Mouse (Mus musculus): ENCODE measurements around the gene Umad1. TPM values are rescaled to one million over a fixed set of nuclear protein-coding genes. Genes with fewer than 3 reads are reported as not detected.
"Not testable (repeated sequence)": the region's sequence is repeated elsewhere in the genome, so short reads cannot be mapped to it uniquely, and the experiment has no call there.

Gene Umad1
- polyA plus RNA-seq, 1 experiment from 2014 or later: 15.4 TPM

GRCm38 (mm10) chr6:8285401-8285960 is 26.4 kb downstream of the Umad1 start:
- H3K4me1 ChIP-seq: no peaks in the 10 kb centered on the region
- H3K27ac ChIP-seq (replicated peaks): no peak overlapping the region
- no peaks in the 10 kb centered on the region for H3K36me3 ChIP-seq (replicated peaks)
- H3K9me3 ChIP-seq: no peaks in the 10 kb centered on the region
- no peak for DNase-seq (ENCODE audit: low spot score)
- no peak overlapping the region for H3K4me3 ChIP-seq
- 83% methylated on average over 3 of the region's 3 CpGs for WGBS
- H3K27me3 ChIP-seq (replicated peaks; ENCODE audit: low read depth, poor library complexity, severe bottlenecking): no peaks in the 10 kb centered on the region

- no peaks in the 10 kb centered on the region for H3K36me3 ChIP-seq (replicated peaks)
- WGBS: 94% methylated on average over 3 of the region's 3 CpGs
- H3K4me1 ChIP-seq: no peaks in the 10 kb centered on the region
- H3K27ac ChIP-seq (replicated peaks): no peak overlapping the region
- no peak overlapping the region for H3K4me3 ChIP-seq
- no peak for DNase-seq (ENCODE audit: low spot score)
- no peaks in the 10 kb centered on the region for H3K27me3 ChIP-seq (replicated peaks; ENCODE audit: low read depth, poor library complexity, severe bottlenecking)
- no peaks in the 10 kb centered on the region for H3K9me3 ChIP-seq
Observed at GRCm38 (mm10) chr6:8286146-8286545, 27.1 kb downstream of the Umad1 start.

- Histone ChIP-seq H3K4me1 (peaks cover 1% of the 10 kb centered on the region; the same call in 1 of the 2 replicates), H3K27me3 (replicated peaks; ENCODE audit: low read depth, poor library complexity, severe bottlenecking) (no peaks in the 10 kb centered on the region), H3K36me3 (replicated peaks) (no peaks in the 10 kb centered on the region), H3K27ac (replicated peaks) (no peak overlapping the region), H3K4me3 (no peak overlapping the region), H3K9me3 (no peaks in the 10 kb centered on the region)
- DNase-seq (ENCODE audit: low spot score): no peak
- WGBS: 92% methylated on average over 4 of the region's 4 CpGs
Observed at GRCm38 (mm10) chr6:8288755-8289580, 29.9 kb downstream of the Umad1 start.

- H3K27me3 ChIP-seq (replicated peaks; ENCODE audit: low read depth, poor library complexity, severe bottlenecking): no peaks in the 10 kb centered on the region
- no peak overlapping the region for H3K4me3 ChIP-seq
- 83% methylated on average over 4 of the region's 4 CpGs for WGBS
- no peak for DNase-seq (ENCODE audit: low spot score)
- H3K4me1 ChIP-seq: peaks cover 4% of the 10 kb centered on the region; the same call in 1 of the 2 replicates
- H3K27ac ChIP-seq (replicated peaks): no peak overlapping the region
- no peaks in the 10 kb centered on the region for H3K36me3 ChIP-seq (replicated peaks)
- H3K9me3 ChIP-seq: no peaks in the 10 kb centered on the region
Observed at GRCm38 (mm10) chr6:8294048-8294784, 35.1 kb downstream of the Umad1 start.

- no peak overlapping the region for H3K4me3 ChIP-seq
- 85% methylated on average over 6 of the region's 6 CpGs for WGBS
- no peaks in the 10 kb centered on the region for H3K27me3 ChIP-seq (replicated peaks; ENCODE audit: low read depth, poor library complexity, severe bottlenecking)
- no peaks in the 10 kb centered on the region for H3K4me1 ChIP-seq
- H3K9me3 ChIP-seq: no peaks in the 10 kb centered on the region; the same call in 1 of the 2 replicates
- no peak overlapping the region for H3K27ac ChIP-seq (replicated peaks)
- no peak for DNase-seq (ENCODE audit: low spot score)
- H3K36me3 ChIP-seq (replicated peaks): no peaks in the 10 kb centered on the region
Observed at GRCm38 (mm10) chr6:8299066-8299863, 40.2 kb downstream of the Umad1 start.

- Histone ChIP-seq H3K36me3 (replicated peaks) (no peaks in the 10 kb centered on the region), H3K4me3 (no peak overlapping the region), H3K9me3 (no peaks in the 10 kb centered on the region), H3K27me3 (replicated peaks; ENCODE audit: low read depth, poor library complexity, severe bottlenecking) (no peaks in the 10 kb centered on the region), H3K4me1 (no peaks in the 10 kb centered on the region), H3K27ac (replicated peaks) (no peak overlapping the region)
- WGBS: 90% methylated on average over 6 of the region's 6 CpGs
- no peak for DNase-seq (ENCODE audit: low spot score)
Observed at GRCm38 (mm10) chr6:8307878-8308775, 49.0 kb downstream of the Umad1 start.

- Histone ChIP-seq H3K27ac (replicated peaks) (no peak overlapping the region), H3K4me3 (no peak overlapping the region), H3K4me1 (no peaks in the 10 kb centered on the region), H3K9me3 (no peaks in the 10 kb centered on the region), H3K36me3 (replicated peaks) (no peaks in the 10 kb centered on the region), H3K27me3 (replicated peaks; ENCODE audit: low read depth, poor library complexity, severe bottlenecking) (no peaks in the 10 kb centered on the region)
- WGBS: 92% methylated on average over 2 of the region's 2 CpGs
- no peak for DNase-seq (ENCODE audit: low spot score)
Observed at GRCm38 (mm10) chr6:8312554-8312953, 53.5 kb downstream of the Umad1 start.

- no peak for DNase-seq (ENCODE audit: low spot score)
- Histone ChIP-seq H3K4me1 (no peaks in the 10 kb centered on the region), H3K27me3 (replicated peaks; ENCODE audit: low read depth, poor library complexity, severe bottlenecking) (no peaks in the 10 kb centered on the region), H3K9me3 (no peaks in the 10 kb centered on the region), H3K27ac (replicated peaks) (no peak overlapping the region), H3K4me3 (no peak overlapping the region), H3K36me3 (replicated peaks) (no peaks in the 10 kb centered on the region)
Observed at GRCm38 (mm10) chr6:8316201-8316600, 57.1 kb downstream of the Umad1 start.

GRCm38 (mm10) chr6:8319591-8319990 is 60.5 kb downstream of the Umad1 start:
- 97% methylated on average over 2 of the region's 2 CpGs for WGBS
- Histone ChIP-seq H3K4me3 (no peak overlapping the region), H3K27me3 (replicated peaks; ENCODE audit: low read depth, poor library complexity, severe bottlenecking) (no peaks in the 10 kb centered on the region)

GRCm38 (mm10) chr6:8331496-8331895 is 72.4 kb downstream of the Umad1 start:
- H3K4me1 ChIP-seq; H3K27me3 ChIP-seq (replicated peaks; ENCODE audit: low read depth, poor library complexity, severe bottlenecking); H3K4me3 ChIP-seq; H3K27ac ChIP-seq (replicated peaks); DNase-seq (ENCODE audit: low spot score); H3K36me3 ChIP-seq (replicated peaks); H3K9me3 ChIP-seq: not testable (repeated sequence)
- 92% methylated on average over 3 of the region's 3 CpGs for WGBS

More at GRCm38 (mm10) chr6:8319591-8319990, 60.5 kb downstream of the Umad1 start:
- DNase-seq (ENCODE audit: low spot score): no peak
- Histone ChIP-seq H3K27ac (replicated peaks) (no peak overlapping the region), H3K36me3 (replicated peaks) (no peaks in the 10 kb centered on the region), H3K4me1 (no peaks in the 10 kb centered on the region), H3K9me3 (no peaks in the 10 kb centered on the region)

- Histone ChIP-seq H3K9me3 (no peaks in the 10 kb centered on the region), H3K4me3 (no peak overlapping the region), H3K27ac (replicated peaks) (no peak overlapping the region), H3K4me1 (no peaks in the 10 kb centered on the region), H3K27me3 (replicated peaks; ENCODE audit: low read depth, poor library complexity, severe bottlenecking) (no peaks in the 10 kb centered on the region), H3K36me3 (replicated peaks) (no peaks in the 10 kb centered on the region)
- no peak for DNase-seq (ENCODE audit: low spot score)
- WGBS: 95% methylated on average over 1 of the region's 1 CpGs
Observed at GRCm38 (mm10) chr6:8333380-8333779, 74.3 kb downstream of the Umad1 start.

All from embryonic facial prominence, embryonic 10.5 days (tissue).